Mouse (Mus musculus) midbrain, embryonic 15.5 days (tissue): ENCODE data around the gene Tnfsf4. TPM values are rescaled to one million over a fixed set of nuclear protein-coding genes. Genes with fewer than 3 reads are reported as not detected.

Experiments used
- ATAC-seq: fragments of 200-750 bp; cut with Nextera tagmentation; replicated peaks from 2 replicates; pipeline ENCODE4 v1.8.0; 2017; ENCODE audit warnings: moderate TSS enrichment
- H3K27ac ChIP-seq: fragments of 300-500 bp; sonication (generic); 2 replicates; pipeline ENCODE4 v1.5.1; 2015; ENCODE audit warnings: mild to moderate bottlenecking, inconsistent platforms
- H3K27me3 ChIP-seq: fragments of 300-500 bp; sonication (generic); replicated peaks from 2 replicates; pipeline ENCODE4 v1.6.1; 2015; ENCODE audit warnings: inconsistent platforms
- H3K36me3 ChIP-seq: fragments of 300-500 bp; sonication (generic); replicated peaks from 2 replicates; pipeline ENCODE4 v1.6.1; 2015; ENCODE audit warnings: inconsistent platforms
- H3K4me1 ChIP-seq: fragments of 300-500 bp; sonication (generic); 2 replicates; pipeline ENCODE4 v1.6.1; 2015; ENCODE audit warnings: inconsistent platforms
- H3K4me2 ChIP-seq: fragments of 300-500 bp; sonication (generic); 2 replicates; pipeline ENCODE4 v1.6.1; 2015; ENCODE audit warnings: inconsistent platforms, mild to moderate bottlenecking, moderate library complexity
- H3K4me3 ChIP-seq: fragments of 300-500 bp; sonication (generic); 2 replicates; pipeline ENCODE4 v1.5.1; 2015; ENCODE audit warnings: mild to moderate bottlenecking, inconsistent platforms
- H3K9ac ChIP-seq: fragments of 300-500 bp; sonication (generic); 2 replicates; pipeline ENCODE4 v1.6.1; 2015; ENCODE audit warnings: mild to moderate bottlenecking, inconsistent platforms
- H3K9me3 ChIP-seq: fragments of 300-500 bp; sonication (generic); 2 replicates; pipeline ENCODE4 v1.6.1; 2016; ENCODE audit warnings: inconsistent platforms
- WGBS: fragments of 180-500 bp; shearing (Covaris S2); methylation state at CpG from one replicate; pipeline ENCODE4 v1.1.7; 2015; ENCODE audit warnings: mixed read lengths; 5-methylcytosine and 5-hydroxymethylcytosine counted together
- polyA plus RNA-seq: library from polyadenylated mRNA; unstranded; fragments of >200 nt; fragmentation: Nextera tagmentation; extraction: Ambion mirVana; gene quantifications from 2 replicates; pipeline ENCODE4 v1.2.1, GENCODE M21; 2015

The Tnfsf4 gene
- polyA plus RNA-seq, 1 experiment from 2014 or later, result not detected

GRCm38 (mm10) chr1:161403061-161403460 lies 7.9 kb downstream of the Tnfsf4 start:
- Histone ChIP-seq H3K4me1 (no peaks in the 10 kb centered on the region), H3K9ac (no peak overlapping the region), H3K27ac (no peak overlapping the region), H3K4me2 (no peak overlapping the region), H3K4me3 (no peak overlapping the region), H3K9me3 (no peaks in the 10 kb centered on the region), H3K27me3 (no peaks in the 10 kb centered on the region), H3K36me3 (no peaks in the 10 kb centered on the region)
- 45% methylated on average over 2 of the region's 2 CpGs for WGBS
- no peak for ATAC-seq

GRCm38 (mm10) chr1:161406480-161406879 lies 11.3 kb downstream of the Tnfsf4 start:
- no peak for ATAC-seq
- Histone ChIP-seq H3K9me3 (no peaks in the 10 kb centered on the region), H3K27me3 (no peaks in the 10 kb centered on the region), H3K27ac (no peak overlapping the region), H3K4me1 (no peaks in the 10 kb centered on the region), H3K4me3 (no peak overlapping the region), H3K36me3 (no peaks in the 10 kb centered on the region), H3K9ac (no peak overlapping the region), H3K4me2 (no peak overlapping the region)
- WGBS, result 86% methylated on average over 1 of the region's 1 CpGs

DNA sequence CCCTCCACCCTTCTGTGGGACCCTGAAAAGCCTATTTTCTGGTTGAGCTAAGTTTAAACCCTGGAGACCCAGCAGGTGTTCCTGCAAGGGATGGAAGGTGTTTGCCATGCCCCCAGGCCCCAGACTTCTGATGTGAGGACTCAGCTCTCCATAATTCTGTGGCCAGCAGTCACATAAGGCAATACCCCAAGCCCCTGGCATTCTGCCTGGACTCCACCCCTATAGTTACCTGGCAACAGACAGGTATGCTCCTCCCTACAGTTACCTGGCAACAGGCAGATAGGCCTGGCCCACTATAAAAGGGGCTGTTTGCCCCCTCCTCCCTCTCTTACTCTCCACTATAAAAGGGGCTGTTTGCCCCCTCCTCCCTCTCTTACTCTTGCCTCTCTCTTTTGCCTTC lies 24.7 kb downstream of the Tnfsf4 start:
- ATAC-seq, result no peak

DNA sequence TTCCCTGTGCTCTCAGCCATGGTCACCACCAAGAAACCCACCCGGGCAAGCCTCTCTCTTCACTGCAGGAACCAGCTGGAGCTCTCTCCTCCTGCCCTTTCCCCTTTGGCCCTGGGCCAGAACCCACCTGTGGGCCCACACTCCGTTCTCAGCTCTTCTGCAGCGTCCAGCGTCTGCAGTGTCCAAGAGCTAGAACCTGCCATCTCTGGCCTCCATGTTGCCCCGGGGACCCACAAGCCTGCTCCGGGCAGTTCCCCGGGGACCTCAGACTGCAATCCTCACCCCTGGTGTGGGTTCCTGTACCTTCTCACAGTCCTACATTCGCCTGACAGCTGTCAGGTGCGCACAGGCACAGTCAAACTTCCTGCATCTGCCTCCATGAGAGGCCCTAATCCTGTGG lies 25.4 kb downstream of the Tnfsf4 start:
- H3K4me1 ChIP-seq, result no peaks in the 10 kb centered on the region
- H3K36me3 ChIP-seq, result no peaks in the 10 kb centered on the region
- no peak overlapping the region for H3K4me3 ChIP-seq
- 87% methylated on average over 9 of the region's 9 CpGs for WGBS
- no peak overlapping the region for H3K9ac ChIP-seq
- H3K27me3 ChIP-seq, result no peaks in the 10 kb centered on the region
- no peak for ATAC-seq
- H3K27ac ChIP-seq, result no peak overlapping the region
- H3K9me3 ChIP-seq, result no peaks in the 10 kb centered on the region
- no peak overlapping the region for H3K4me2 ChIP-seq

More for the DNA sequence above, 24.7 kb downstream of the Tnfsf4 start:
- no peak overlapping the region for H3K4me3 ChIP-seq
- no peaks in the 10 kb centered on the region for H3K27me3 ChIP-seq
- H3K4me2 ChIP-seq, result no peak overlapping the region
- no peaks in the 10 kb centered on the region for H3K4me1 ChIP-seq
- no peaks in the 10 kb centered on the region for H3K9me3 ChIP-seq
- H3K36me3 ChIP-seq, result no peaks in the 10 kb centered on the region
- H3K9ac ChIP-seq, result no peak overlapping the region
- H3K27ac ChIP-seq, result no peak overlapping the region

GRCm38 (mm10) chr1:161426277-161427056 lies 31.3 kb downstream of the Tnfsf4 start:
- Histone ChIP-seq H3K9ac (no peak overlapping the region), H3K4me2 (no peak overlapping the region), H3K4me3 (no peak overlapping the region), H3K4me1 (no peaks in the 10 kb centered on the region), H3K9me3 (no peaks in the 10 kb centered on the region), H3K36me3 (no peaks in the 10 kb centered on the region), H3K27me3 (no peaks in the 10 kb centered on the region), H3K27ac (no peak overlapping the region)
- WGBS, result 83% methylated on average over 4 of the region's 4 CpGs
- no peak for ATAC-seq

GRCm38 (mm10) chr1:161427057-161427311 lies 31.8 kb downstream of the Tnfsf4 start:
- Histone ChIP-seq H3K4me1 (no peaks in the 10 kb centered on the region), H3K4me3 (no peak overlapping the region), H3K4me2 (no peak overlapping the region), H3K27me3 (no peaks in the 10 kb centered on the region), H3K36me3 (no peaks in the 10 kb centered on the region), H3K9me3 (no peaks in the 10 kb centered on the region), H3K27ac (no peak overlapping the region), H3K9ac (no peak overlapping the region)
- no peak for ATAC-seq
- 89% methylated on average over 1 of the region's 1 CpGs for WGBS

DNA sequence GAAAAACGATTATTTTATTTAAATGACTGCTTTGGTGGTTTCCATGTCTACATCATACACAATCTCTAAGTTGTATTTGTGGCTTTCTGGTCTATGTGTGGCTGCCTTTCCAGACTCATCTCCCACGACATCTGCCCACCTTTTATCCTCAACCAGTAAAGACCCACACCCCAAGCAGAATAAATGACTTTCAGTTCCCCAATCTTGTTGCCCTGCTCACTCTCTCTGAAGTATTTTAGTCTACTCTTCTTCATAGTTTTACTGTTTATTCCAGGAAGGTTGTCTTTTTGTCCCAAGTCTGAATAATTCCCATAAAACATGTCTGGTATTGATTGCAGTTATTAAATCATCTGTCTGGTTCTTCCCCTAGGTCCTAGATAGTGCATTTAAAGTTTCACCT lies 40.6 kb downstream of the Tnfsf4 start:
- Histone ChIP-seq H3K36me3 (no peaks in the 10 kb centered on the region), H3K27ac (no peak overlapping the region), H3K4me1 (no peaks in the 10 kb centered on the region), H3K9me3 (no peaks in the 10 kb centered on the region), H3K9ac (no peak overlapping the region), H3K4me2 (no peak overlapping the region), H3K4me3 (no peak overlapping the region), H3K27me3 (no peaks in the 10 kb centered on the region)
- 79% methylated on average over 2 of the region's 2 CpGs for WGBS
- ATAC-seq, result no peak

DNA sequence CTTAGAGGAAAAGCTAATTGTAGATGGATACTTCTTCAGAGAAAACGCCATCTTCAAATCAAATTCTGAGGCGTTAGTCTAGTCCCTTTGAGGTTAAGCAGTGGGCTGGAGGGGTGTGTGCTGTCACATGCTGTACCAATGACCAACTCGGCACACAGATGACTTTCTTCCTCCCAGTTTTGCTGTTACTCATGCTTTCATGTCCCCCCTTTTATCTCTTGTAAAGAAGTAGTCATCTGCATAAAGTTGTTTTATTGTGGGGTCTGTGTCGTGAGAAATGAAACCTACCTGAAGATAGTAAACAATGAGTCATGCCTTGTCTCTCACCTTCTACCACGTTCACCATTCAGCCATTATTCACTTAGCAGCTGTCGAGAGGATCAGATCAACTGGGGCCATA lies 41.3 kb downstream of the Tnfsf4 start:
- Histone ChIP-seq H3K27me3 (no peaks in the 10 kb centered on the region), H3K9ac (no peak overlapping the region), H3K4me3 (no peak overlapping the region), H3K27ac (no peak overlapping the region), H3K36me3 (no peaks in the 10 kb centered on the region), H3K9me3 (no peaks in the 10 kb centered on the region), H3K4me1 (no peaks in the 10 kb centered on the region), H3K4me2 (no peak overlapping the region)
- WGBS, result 91% methylated on average over 6 of the region's 6 CpGs
- no peak for ATAC-seq

DNA sequence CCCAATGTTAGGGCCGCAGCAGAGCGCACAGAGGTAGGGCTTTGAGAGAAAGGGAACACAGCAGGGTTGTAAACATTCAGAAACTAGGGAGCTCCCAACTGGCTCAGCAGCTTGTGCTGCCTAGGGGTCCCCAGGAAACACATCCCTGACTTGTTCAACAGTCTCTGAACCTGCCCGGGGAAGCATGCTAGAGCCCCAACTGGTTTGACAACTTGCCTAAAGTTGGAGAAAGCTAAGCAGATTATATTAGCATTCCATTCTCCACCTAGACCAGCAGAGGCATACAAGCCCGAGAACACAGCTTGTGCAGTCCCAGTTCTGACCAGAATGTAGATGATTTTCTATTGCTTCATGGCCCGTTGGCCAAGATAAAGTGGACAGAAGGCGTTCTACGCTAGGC lies 49.6 kb downstream of the Tnfsf4 start:
- H3K4me1 ChIP-seq, result no peaks in the 10 kb centered on the region
- H3K9me3 ChIP-seq, result no peaks in the 10 kb centered on the region
- no peak overlapping the region for H3K9ac ChIP-seq
- no peak for ATAC-seq
- WGBS, result 71% methylated on average over 7 of the region's 7 CpGs
- no peaks in the 10 kb centered on the region for H3K36me3 ChIP-seq
- no peak overlapping the region for H3K4me2 ChIP-seq
- H3K27ac ChIP-seq, result no peak overlapping the region
- no peaks in the 10 kb centered on the region for H3K27me3 ChIP-seq
- H3K4me3 ChIP-seq, result no peak overlapping the region

GRCm38 (mm10) chr1:161451683-161452245 lies 56.6 kb downstream of the Tnfsf4 start:
- 49% methylated on average over 3 of the region's 3 CpGs for WGBS
- Histone ChIP-seq H3K9ac (no peak overlapping the region), H3K36me3 (no peaks in the 10 kb centered on the region), H3K27me3 (no peaks in the 10 kb centered on the region), H3K4me1 (no peaks in the 10 kb centered on the region), H3K9me3 (no peaks in the 10 kb centered on the region), H3K4me3 (no peak overlapping the region), H3K4me2 (no peak overlapping the region), H3K27ac (no peak overlapping the region)
- no peak for ATAC-seq

GRCm38 (mm10) chr1:161452250-161452649 lies 57.0 kb downstream of the Tnfsf4 start:
- Histone ChIP-seq H3K4me2 (no peak overlapping the region), H3K9ac (no peak overlapping the region), H3K4me1 (no peaks in the 10 kb centered on the region), H3K4me3 (no peak overlapping the region), H3K27ac (no peak overlapping the region), H3K9me3 (no peaks in the 10 kb centered on the region), H3K27me3 (no peaks in the 10 kb centered on the region), H3K36me3 (no peaks in the 10 kb centered on the region)
- 92% methylated on average over 1 of the region's 1 CpGs for WGBS
- no peak for ATAC-seq

GRCm38 (mm10) chr1:161463388-161464085 lies 68.3 kb downstream of the Tnfsf4 start:
- Histone ChIP-seq H3K4me2 (no peak overlapping the region), H3K27me3 (no peaks in the 10 kb centered on the region), H3K36me3 (no peaks in the 10 kb centered on the region), H3K27ac (no peak overlapping the region), H3K4me1 (no peaks in the 10 kb centered on the region), H3K4me3 (no peak overlapping the region), H3K9me3 (no peaks in the 10 kb centered on the region), H3K9ac (no peak overlapping the region)
- no peak for ATAC-seq
- 60% methylated on average over 2 of the region's 2 CpGs for WGBS
